Mouse (Mus musculus): ENCODE data around the gene Kdelr2. TPM values are rescaled to one million over a fixed set of nuclear protein-coding genes. Genes with fewer than 3 reads are reported as not detected.

Gene Kdelr2
- polyA plus RNA-seq, 1 experiment from 2014 or later = 187 TPM

DNA sequence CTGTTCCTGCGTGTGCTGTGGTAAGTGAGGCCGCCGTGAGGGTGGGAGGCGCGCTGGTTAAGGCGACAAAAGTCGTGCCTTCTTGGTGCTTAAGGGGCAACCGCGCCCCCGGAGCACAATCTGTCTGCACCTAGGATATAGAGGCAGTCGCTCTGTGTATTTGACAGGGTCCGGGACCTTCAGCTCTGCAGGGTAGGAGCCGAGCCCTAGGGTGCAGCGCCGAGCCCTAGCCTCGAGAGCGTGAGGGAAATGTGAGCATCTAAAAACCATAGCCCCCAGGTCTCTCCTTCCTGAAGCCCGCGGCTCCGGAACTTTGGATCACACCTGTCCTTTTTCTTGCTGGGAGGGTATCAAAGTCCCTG is 61.1 kb downstream of the Kdelr2 start:
- peak overlapping the region; percentile 76 for H3K9ac ChIP-seq (ENCODE audit: low read length)
- H3K9me3 ChIP-seq (ENCODE audit: control insufficient read depth, low read length) = no peaks in the 10 kb centered on the region
- no peak for DNase-seq (ENCODE audit: low spot score, missing footprints)
- H3K27ac ChIP-seq (ENCODE audit: low read depth, low read length) = no peak overlapping the region
- ATAC-seq (ENCODE audit: low FRiP score) = peak; percentile 66
- no peaks in the 10 kb centered on the region for H3K27me3 ChIP-seq (ENCODE audit: control insufficient read depth, insufficient read depth, low read length)
- H3K4me2 ChIP-seq = peak overlapping the region; percentile 76
- peaks cover 5% of the 10 kb centered on the region; the same call in 1 of the 2 replicates for H3K4me1 ChIP-seq (ENCODE audit: control insufficient read depth, insufficient read depth, low read length)
- 0 out of 2 replicates have a peak, but pooled peaks cover 2% of the 10 kb centered on the region for H3K36me3 ChIP-seq (ENCODE audit: control insufficient read depth, insufficient read depth, low read length)
- under 1% methylated on average over 20 of the region's 20 CpGs for WGBS
- H3K4me3 ChIP-seq (ENCODE audit: low read depth, low read length) = peak overlapping the region; percentile 67

DNA sequence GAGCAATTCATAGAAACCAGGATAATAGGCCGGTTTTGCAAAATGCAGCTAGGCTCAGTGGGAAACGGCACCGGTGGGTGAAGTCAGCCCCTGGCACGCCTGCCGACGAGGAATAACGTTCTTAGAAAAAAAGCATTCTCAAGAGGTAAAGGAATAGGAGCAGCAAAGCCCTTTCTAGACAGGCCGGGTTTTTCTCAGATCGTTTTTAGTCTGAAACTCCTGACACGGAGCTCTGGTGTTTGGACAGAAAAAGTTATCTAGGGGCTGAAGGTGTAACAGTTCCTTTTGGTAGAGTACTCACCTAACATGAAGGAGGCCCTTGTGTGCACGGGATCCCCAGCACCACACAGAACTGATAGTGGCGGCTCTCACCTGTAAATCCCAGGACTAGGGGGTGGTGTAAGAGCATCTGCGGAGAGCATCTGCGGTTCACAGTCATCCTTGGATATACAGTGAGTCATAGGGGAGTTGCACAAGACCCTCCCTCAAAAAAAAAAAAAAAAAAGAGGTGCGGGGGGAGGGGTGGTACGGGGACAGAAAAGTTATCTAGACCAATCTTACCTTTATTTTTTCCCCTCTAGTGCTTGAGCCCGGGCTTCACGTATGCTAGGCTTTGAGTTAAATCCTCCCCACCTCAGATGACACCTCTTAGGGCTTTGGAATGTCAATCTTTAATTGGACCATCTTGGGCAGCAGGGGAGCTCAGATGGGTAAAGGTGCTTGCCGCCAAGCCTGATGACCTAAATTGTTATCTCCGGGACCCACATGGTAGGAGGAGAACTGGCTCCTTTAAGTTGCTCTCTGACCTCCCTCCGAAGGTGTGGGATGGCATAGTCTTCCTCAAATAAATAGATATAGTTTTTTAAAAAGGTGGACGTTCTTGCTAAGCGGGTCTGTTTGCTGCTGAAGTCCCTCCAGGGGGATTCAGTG is 61.8 kb downstream of the Kdelr2 start:
- no peaks in the 10 kb centered on the region for H3K9me3 ChIP-seq (ENCODE audit: control insufficient read depth, low read length)
- peak overlapping the region; percentile 67 for H3K4me3 ChIP-seq (ENCODE audit: low read depth, low read length)
- 0 out of 2 replicates have a peak, but pooled peaks cover 2% of the 10 kb centered on the region for H3K36me3 ChIP-seq (ENCODE audit: control insufficient read depth, insufficient read depth, low read length)
- H3K27me3 ChIP-seq (ENCODE audit: control insufficient read depth, insufficient read depth, low read length) = no peaks in the 10 kb centered on the region
- DNase-seq (ENCODE audit: low spot score, missing footprints) (no peak), ATAC-seq (ENCODE audit: low FRiP score) (no peak)
- H3K27ac ChIP-seq (ENCODE audit: low read depth, low read length) = no peak overlapping the region
- peak overlapping the region; percentile 76 for H3K4me2 ChIP-seq
- WGBS = 38% methylated on average over 23 of the region's 23 CpGs
- H3K9ac ChIP-seq (ENCODE audit: low read length) = peak overlapping the region; percentile 76
- peaks cover 5% of the 10 kb centered on the region; the same call in 1 of the 2 replicates for H3K4me1 ChIP-seq (ENCODE audit: control insufficient read depth, insufficient read depth, low read length)

DNA sequence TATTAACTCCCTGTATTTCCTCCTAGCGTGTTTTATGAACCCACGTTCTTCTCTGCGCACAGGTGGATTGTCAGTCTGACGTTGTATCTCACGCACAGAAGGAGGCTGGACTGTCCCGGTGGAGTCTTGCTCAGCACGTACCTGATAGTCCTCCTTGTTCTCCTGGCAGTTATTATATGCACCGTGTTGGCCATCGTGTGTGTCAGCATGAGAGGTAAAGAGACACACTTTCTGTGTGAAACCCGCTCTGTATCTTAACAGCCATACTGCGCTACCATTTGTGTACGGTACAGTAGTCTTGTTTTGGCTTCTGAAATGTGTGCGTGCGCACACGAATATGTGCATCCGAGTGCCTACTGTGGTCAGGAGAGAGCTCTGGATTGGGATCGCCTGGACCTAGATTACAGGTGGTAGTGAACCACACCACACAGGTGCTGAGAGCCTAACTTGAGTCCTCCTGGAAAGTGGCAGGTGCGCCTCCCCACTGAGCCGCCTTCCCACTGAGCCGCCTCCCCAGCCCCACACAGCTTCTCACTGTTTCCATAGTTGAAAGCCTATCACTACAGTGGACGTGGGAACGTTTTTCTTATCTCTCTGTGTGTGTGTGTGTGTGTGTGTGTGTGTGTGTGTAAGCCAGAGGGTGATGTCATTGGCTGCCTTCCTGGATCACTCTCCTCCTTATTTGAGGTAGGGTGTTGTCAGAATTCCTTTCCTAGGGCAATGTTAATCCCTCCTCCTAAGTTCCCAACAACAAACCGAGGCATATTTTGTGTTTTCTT is 63.4 kb downstream of the Kdelr2 start:
- no peak overlapping the region for H3K4me3 ChIP-seq (ENCODE audit: low read depth, low read length)
- H3K4me1 ChIP-seq (ENCODE audit: control insufficient read depth, insufficient read depth, low read length) = peaks cover 5% of the 10 kb centered on the region; the same call in 1 of the 2 replicates
- H3K4me2 ChIP-seq = no peak overlapping the region
- no peak for ATAC-seq (ENCODE audit: low FRiP score)
- H3K9me3 ChIP-seq (ENCODE audit: control insufficient read depth, low read length) = no peaks in the 10 kb centered on the region
- WGBS = 95% methylated on average over 23 of the region's 23 CpGs
- 0 out of 2 replicates have a peak, but pooled peaks cover 2% of the 10 kb centered on the region for H3K36me3 ChIP-seq (ENCODE audit: control insufficient read depth, insufficient read depth, low read length)
- DNase-seq (ENCODE audit: low spot score, missing footprints) = no peak
- no peak overlapping the region for H3K27ac ChIP-seq (ENCODE audit: low read depth, low read length)
- no peaks in the 10 kb centered on the region for H3K27me3 ChIP-seq (ENCODE audit: control insufficient read depth, insufficient read depth, low read length)
- H3K9ac ChIP-seq (ENCODE audit: low read length) = no peak overlapping the region

DNA sequence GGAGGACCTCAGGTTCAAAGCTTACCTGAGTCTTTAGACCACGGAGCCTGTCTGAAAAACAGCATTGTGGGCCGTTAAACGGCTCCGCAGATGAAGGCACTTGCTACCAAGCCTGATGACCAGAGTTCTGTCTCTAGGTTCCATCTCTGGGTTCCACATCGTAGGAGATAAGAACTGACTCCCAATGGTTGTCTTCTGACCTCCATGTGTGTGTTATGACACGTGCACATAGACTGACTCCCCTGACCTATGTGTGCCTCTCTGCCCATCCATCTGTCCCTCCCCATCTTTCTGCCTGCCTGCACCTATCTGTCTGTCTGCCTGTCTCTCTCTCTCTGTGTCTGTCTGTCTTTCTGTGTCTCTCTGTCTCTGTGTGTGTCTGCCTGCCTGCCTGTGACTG is 64.3 kb downstream of the Kdelr2 start:
- Histone ChIP-seq H3K27ac (ENCODE audit: low read depth, low read length) (no peak overlapping the region), H3K9me3 (ENCODE audit: control insufficient read depth, low read length) (no peaks in the 10 kb centered on the region), H3K36me3 (ENCODE audit: control insufficient read depth, insufficient read depth, low read length) (peaks cover 2% of the 10 kb centered on the region; the same call in 1 of the 2 replicates), H3K4me3 (ENCODE audit: low read depth, low read length) (no peak overlapping the region), H3K9ac (ENCODE audit: low read length) (no peak overlapping the region), H3K27me3 (ENCODE audit: control insufficient read depth, insufficient read depth, low read length) (no peaks in the 10 kb centered on the region), H3K4me2 (no peak overlapping the region), H3K4me1 (ENCODE audit: control insufficient read depth, insufficient read depth, low read length) (peaks cover 5% of the 10 kb centered on the region; the same call in 1 of the 2 replicates)
- DNase-seq (ENCODE audit: low spot score, missing footprints) (no peak), ATAC-seq (ENCODE audit: low FRiP score) (no peak)
- 92% methylated on average over 6 of the region's 6 CpGs for WGBS

DNA sequence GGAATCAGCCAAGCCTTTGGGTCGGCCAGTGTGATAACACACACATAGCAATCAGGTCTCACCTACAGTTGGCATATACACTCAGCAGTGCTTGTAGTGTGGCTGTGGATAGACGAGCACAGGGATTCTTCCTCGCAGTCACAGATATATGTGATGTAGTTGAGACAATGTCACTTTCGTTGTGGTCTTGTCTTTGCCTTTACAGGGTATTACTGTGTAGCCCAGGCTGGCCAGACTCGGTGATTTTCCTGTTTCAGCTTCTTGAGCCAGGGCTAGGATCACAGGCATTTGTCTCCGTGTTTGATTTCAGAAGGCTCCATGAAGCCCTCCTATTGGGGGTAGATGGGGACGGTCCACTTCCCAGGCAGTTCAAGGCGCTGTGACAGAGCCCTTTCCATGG is 66.0 kb downstream of the Kdelr2 start:
- no peak for ATAC-seq (ENCODE audit: low FRiP score)
- H3K9me3 ChIP-seq (ENCODE audit: control insufficient read depth, low read length) = no peaks in the 10 kb centered on the region
- H3K9ac ChIP-seq (ENCODE audit: low read length) = no peak overlapping the region
- 94% methylated on average over 8 of the region's 8 CpGs for WGBS
- H3K4me2 ChIP-seq = no peak overlapping the region
- DNase-seq (ENCODE audit: low spot score, missing footprints) = no peak
- peaks cover 3% of the 10 kb centered on the region; the same call in 1 of the 2 replicates for H3K4me1 ChIP-seq (ENCODE audit: control insufficient read depth, insufficient read depth, low read length)
- H3K27ac ChIP-seq (ENCODE audit: low read depth, low read length) = no peak overlapping the region
- no peaks in the 10 kb centered on the region for H3K27me3 ChIP-seq (ENCODE audit: control insufficient read depth, insufficient read depth, low read length)
- no peak overlapping the region for H3K4me3 ChIP-seq (ENCODE audit: low read depth, low read length)
- H3K36me3 ChIP-seq (ENCODE audit: control insufficient read depth, insufficient read depth, low read length) = peaks cover 5% of the 10 kb centered on the region; the same call in 1 of the 2 replicates

DNA sequence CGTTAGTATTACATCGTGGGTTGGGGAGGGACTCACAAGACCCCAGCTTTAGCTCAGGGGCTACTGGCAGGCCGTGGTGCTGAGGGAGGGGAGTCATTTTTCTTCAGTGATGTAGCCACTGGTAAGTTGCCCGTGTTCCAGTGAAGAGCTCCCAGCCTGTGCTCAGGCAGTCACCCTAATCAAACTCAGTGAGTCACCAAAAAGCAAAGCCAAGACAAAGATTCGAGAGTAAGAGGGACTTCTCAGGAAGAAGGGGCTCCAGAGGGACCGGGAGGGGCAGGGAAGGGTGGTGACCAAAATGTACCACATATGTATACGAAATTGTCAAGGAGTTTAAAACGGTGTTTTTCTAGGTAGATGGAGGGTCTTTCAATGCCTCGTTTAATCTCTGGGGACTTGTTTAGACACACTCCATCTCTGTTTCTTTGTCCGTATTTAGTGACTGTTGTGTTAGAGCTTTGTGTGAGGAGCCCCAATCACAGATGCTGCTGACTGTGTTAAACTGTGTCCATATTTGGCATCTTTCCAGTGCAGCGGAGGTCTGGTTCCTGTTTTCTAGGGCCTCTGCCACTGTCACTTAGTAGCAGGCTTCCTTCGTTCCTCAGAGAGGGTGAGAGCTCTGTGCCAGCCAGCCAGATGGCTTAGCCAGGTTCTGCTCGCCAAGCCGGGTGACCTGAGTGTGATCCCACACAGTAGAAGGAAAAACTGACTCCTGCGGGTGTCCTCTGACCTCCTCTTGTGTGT is 67.0 kb downstream of the Kdelr2 start:
- 92% methylated on average over 15 of the region's 15 CpGs for WGBS
- Histone ChIP-seq H3K27me3 (ENCODE audit: control insufficient read depth, insufficient read depth, low read length) (no peaks in the 10 kb centered on the region), H3K4me3 (ENCODE audit: low read depth, low read length) (no peak overlapping the region), H3K9me3 (ENCODE audit: control insufficient read depth, low read length) (no peaks in the 10 kb centered on the region), H3K27ac (ENCODE audit: low read depth, low read length) (no peak overlapping the region), H3K9ac (ENCODE audit: low read length) (no peak overlapping the region), H3K4me1 (ENCODE audit: control insufficient read depth, insufficient read depth, low read length) (no peaks in the 10 kb centered on the region), H3K4me2 (no peak overlapping the region), H3K36me3 (ENCODE audit: control insufficient read depth, insufficient read depth, low read length) (peaks cover 8% of the 10 kb centered on the region; the same call in 1 of the 2 replicates)
- ATAC-seq (ENCODE audit: low FRiP score) = no peak
- no peak for DNase-seq (ENCODE audit: low spot score, missing footprints)

DNA sequence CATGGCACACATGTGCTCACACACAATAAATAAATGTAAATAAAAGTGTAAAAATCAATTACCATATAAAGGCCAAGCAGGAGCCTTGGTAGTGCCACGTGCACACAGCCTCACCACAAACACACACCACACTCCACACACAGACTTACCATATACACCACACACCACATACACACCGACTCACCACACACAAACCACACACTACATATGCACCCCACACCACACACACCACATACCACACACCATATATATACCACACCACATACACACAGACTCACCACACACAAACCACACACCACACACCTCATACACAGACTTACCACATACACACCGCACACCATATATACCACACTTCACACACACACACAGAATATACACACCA is 67.5 kb downstream of the Kdelr2 start:
- H3K4me2 ChIP-seq = no peak overlapping the region
- H3K9me3 ChIP-seq (ENCODE audit: control insufficient read depth, low read length) = no peaks in the 10 kb centered on the region
- no peak for DNase-seq (ENCODE audit: low spot score, missing footprints)
- no peak for ATAC-seq (ENCODE audit: low FRiP score)
- H3K27me3 ChIP-seq (ENCODE audit: control insufficient read depth, insufficient read depth, low read length) = no peaks in the 10 kb centered on the region
- no peak overlapping the region for H3K27ac ChIP-seq (ENCODE audit: low read depth, low read length)
- no peaks in the 10 kb centered on the region for H3K4me1 ChIP-seq (ENCODE audit: control insufficient read depth, insufficient read depth, low read length)
- no peak overlapping the region for H3K4me3 ChIP-seq (ENCODE audit: low read depth, low read length)
- no peak overlapping the region for H3K9ac ChIP-seq (ENCODE audit: low read length)
- 97% methylated on average over 3 of the region's 3 CpGs for WGBS
- peaks cover 8% of the 10 kb centered on the region; the same call in 1 of the 2 replicates for H3K36me3 ChIP-seq (ENCODE audit: control insufficient read depth, insufficient read depth, low read length)

All from midbrain, embryonic 11.5 days (tissue).